Mouse (Mus musculus) cerebellum, postnatal 36 days (tissue): ENCODE measurements around the gene Dsn1.

ENCODE experiments used
- DNase-seq, 2 experiments: peaks; one replicate each; pipeline ENCODE4 v3.0.0; 2021 to 2022; ENCODE audit warnings: mixed read lengths in 2 of 2

The Dsn1 gene

DNA sequence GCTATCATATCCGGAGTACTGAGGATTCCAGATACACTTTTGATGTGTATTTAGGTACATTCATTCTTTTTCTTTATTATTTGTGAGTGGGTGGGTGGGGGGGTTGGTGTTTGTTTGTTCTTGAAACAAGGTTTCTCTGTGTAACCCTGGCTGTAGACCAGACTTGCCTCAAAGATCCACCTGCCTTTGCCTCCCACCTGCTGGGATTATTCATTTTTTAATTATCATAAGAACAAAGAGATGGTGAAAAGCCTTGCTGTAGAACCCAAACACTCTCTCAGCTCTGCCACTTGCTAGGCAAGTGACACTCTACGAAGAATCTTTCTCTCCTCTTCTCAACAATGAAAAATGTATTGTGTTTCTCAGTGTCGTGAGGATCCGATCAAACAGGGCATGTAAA is 12.3 kb upstream of the Dsn1 start:
- no peak for DNase-seq

DNA sequence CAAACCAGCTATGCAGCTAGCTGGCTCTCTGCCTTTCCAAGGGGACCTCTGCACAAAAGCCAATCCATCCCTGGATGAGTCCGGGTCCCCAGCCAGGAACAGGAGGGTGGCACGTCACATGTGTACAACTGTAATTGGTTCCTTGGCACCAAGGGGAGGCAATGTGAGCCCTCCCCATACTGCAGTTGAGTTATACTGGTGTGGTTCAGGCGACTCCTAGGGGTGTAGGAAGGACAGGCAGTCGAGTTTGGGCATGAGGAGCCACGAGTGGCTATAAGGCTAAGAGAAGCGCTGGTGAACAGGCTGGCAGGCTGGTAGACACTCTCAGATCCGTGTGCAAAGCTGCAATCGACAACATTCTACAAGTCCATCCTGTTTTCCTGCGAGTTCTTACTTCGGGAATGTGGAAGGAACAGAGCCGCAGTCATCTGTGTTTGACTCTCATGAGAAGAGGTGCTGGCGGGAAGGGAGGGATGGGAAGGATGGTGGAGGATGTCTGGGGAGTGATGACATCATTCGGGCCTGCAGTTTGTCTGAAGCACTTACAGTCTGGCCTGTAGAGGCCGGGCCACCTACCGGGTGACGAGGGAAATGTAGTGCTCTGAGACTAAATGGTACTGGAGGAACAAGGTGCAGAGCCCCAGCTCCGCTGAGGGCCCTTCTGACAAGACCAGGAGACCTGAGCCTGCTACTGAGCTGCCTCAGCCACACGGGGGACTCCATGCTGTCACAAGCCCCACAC is 9.7 kb upstream of the Dsn1 start:
- DNase-seq: no peak

DNA sequence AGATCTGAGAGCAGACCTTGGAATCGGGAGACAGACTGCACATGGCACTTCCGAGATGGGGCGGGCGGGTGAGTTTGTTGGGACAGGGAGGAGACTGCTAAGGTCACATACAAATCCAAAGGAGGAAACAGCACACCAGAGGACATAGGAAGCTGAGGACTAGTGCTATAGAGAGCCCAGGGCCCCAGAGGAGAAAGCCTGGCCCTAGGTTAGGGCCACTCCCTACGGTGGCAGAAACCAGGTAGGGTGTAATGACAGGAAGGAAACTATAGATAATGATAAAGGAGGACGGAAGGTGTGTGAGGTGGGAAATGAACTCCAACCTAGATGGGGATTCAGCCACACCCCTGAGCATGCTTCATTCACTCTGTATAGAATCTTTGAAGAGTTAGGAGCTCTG is 5.4 kb upstream of the Dsn1 start:
- DNase-seq: no peak

DNA sequence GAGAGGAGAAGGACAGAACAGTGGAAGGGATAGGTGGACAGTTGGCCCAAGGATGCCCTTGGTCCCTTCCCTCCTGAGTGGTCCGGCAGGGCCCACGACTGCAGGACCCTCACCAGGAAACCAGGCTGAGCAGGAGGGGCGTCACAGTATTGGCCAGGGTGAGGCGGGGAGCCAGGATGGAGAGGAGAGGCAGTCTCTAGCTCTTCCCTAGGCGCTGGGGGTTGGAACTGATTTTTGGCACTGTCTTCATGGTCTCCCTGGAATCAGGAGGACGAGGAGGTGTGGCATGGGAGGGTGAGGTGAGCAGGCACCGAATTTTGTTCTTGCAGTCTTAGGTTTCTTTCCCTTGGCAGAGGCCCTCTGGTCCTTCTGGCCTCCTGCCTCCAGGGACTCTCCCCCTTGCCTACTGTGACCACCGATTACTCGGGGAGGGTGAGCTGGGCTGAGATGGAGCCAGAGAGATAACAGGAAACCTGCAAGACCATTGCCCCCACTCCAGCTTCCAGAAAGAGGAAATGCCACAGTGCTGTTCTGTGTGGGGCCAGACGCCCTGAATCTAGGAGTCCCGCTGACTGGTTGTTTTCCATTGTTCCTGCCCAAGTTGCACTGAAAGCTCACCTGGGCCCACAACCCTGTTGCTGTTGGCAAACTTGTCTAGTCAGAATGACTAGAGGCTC is 3.8 kb upstream of the Dsn1 start:
- peak in 1 of 2 experiments; percentile 21 for DNase-seq

DNA sequence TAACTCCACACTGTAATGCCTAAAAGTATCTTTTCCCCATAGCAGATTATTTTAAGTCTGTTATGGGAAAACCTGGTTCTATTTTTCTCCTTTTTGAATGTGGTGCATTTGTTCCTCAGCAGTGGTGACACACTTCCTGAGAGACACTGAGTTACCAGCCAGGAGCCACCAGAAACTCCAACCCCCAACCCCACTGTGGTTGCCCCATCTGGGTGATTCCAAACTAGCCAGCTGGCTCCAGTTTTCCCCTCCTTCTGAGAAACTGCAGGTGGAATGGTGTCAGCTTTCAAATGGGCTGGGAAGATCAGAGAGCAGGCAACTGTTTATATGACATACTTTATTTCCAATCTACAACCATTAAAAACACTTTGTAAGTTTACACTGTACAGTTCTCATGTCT is 3.2 kb upstream of the Dsn1 start:
- peak in 1 of 2 experiments; percentile 7 for DNase-seq

DNA sequence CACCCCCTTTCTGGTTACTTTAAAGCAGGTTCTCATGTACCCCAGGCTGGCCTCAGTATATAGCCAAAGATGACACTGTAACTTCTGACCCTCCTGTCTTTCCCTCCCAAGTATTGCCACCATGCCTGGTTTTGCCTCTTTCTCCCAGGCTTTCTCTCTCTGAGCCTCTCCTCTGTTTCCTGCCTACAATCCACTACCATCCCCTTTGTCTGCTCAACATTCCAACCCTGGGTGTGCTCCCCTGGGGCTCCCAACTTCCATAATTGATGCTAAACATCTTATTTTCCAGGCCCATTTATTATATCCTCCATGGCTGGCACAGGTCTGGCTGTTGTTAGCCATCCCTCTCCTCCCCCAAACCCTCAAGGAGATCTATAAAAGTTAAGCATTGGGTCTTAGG is 1.6 kb upstream of the Dsn1 start:
- DNase-seq: peak in 1 of 2 experiments; percentile 2

DNA sequence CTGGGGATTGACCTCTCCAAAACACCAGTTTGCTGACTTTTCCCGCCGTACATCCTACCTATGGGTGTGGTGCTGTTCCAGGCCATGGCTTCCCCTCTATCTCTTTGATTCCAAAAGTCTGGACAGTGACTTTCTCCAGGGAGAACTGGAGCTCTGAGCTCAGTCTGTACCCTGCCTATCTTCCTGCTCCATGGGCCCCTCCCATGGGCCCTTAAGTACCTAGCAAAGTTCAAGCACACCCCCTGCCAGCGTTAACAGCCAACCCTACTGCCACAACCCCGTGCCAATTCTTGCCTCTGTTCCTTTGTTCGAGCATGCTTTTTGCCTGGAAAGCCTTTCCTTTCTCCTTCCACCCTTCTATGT is 261 bp upstream of the Dsn1 start:
- DNase-seq: no peak

DNA sequence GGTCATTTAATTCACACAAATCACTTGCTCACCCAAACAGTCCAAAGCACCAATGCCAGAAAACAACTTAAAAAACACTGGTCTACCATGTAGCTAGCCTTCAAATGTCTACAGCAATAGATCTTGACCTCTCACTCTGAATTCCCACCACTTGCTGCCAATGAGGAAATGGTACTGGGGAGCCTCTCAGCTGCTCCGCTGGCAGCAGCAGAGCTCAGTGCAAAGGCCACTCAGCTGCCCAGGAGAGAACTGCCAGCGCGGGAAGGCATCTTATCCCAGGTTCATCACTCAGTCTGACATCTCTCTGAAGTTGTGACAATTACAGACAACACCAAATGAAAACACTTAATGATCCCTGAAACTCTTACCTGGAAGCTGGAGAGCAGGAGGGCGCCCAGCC is 4.6 kb downstream of the Dsn1 start:
- DNase-seq: no peak

DNA sequence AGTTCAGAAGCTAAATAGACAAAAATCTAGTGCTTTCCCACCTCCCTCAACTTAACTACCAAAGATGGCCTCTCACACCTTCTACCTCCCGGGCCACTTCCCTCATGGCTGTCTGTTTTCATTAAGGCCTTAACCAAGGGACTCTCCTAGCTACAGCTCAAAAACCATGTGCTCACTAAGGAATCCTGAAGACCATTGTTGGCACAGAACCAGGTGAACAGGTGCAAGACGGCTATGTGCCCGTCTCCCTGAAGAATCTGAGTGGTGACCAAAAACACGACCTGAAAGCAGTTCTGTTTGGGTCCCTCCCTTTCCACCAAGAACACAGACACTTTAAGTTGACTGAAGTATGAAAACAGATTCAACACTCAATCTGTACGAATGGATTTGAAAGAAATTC is 8.7 kb downstream of the Dsn1 start:
- DNase-seq: peak; percentile 58 to 65

DNA sequence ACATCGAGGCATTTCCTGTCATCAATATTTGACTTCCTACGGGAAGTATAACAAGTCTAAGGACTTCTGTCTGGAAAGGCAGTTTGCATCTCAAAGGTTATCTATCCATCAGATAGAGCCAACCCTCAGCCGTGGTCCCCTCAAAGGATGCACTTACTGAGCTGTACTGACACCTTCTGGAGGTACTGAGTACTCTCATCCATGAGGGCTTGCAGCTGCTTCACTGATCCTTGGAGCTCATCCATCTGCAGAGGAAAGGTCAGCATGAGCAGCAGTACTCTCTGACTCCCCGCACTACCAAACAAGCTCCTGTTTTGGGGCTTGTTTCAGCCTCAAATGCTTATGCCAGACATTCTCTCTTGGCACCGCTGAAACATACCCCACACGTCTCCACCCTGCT is 10.4 kb downstream of the Dsn1 start:
- DNase-seq: peak; percentile 61 to 66

DNA sequence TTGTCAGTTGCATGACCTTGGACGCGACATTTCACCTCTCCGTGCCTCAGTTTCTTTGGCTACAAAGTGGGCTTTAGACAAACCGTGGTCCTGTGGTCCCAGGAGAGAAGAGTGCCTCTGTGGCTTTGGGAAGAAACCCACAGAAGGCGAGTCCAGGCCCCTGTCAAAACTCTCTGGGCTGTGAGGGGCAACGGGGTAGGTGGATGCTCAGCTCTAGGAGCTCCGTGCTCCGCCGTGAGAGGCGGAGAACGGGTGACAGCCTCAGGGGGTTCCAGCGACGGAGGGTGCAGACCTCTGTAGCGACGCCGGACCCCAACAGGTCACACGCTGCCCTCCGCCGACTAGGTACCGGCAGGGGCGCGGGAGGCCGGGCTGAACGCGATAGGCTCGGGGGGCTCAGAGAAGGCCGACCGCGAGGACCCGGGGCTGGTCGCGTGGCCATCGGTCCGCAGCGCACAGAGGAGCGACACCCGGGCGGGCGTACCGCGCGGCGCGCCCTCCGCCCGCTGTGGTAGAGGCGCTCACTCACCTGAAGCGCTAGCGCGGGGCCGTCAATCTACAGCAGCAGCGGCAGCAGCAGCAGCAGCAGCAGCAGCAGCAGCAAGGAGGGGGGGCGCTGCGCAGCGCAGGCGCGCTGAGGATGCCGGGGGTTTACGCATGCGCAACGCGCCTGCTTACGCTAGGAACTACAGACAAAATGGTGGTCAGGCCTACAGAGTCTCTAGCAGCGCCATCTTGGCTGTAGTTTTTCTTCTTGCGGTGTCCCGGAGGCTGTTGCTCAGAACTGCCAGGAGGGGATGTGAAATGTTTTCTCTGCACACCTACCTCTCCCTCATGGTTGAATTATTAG is 15.3 kb downstream of the Dsn1 start, which contains the start of gene Ndrg3:
TSS of gene Ndrg3 (minus strand) at position 587 of the 850 bp plus-strand sequence.
- peak; percentile 97 to 98 for DNase-seq

DNA sequence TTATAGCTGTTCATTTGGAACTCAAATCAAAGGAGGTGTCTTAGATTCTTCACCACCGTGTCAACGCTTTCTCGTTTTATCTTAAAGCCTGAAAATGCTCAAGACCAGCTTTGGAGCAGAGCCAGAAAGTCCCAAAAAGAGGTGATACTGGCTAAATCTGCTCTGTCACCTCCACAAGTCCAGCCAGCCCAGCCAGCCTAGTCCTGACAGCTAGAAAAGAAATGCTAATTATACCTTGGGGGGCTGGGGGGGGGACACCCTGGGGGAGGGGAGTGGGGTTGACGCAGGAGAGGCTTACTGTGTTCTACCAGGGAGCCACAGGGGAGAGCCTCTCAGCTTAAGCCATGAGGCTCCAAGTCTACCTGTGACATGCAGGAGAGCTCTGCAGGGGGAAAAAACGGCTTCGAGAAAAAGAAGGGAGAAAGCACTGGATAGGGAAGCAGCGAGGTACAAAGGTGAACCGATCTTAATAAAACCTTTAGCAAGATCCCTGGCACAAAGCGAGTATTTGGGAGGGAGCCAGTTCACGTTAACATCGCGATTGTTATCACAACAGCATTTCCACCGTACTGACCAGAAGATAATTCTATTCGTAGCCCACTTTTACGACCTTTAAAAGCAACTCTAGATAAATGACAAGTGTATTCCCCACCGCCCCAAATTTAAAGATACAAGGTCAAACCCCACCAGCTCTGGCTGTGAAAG is 16.1 kb downstream of the Dsn1 start:
- DNase-seq: peak in 1 of 2 experiments; percentile 43

DNA sequence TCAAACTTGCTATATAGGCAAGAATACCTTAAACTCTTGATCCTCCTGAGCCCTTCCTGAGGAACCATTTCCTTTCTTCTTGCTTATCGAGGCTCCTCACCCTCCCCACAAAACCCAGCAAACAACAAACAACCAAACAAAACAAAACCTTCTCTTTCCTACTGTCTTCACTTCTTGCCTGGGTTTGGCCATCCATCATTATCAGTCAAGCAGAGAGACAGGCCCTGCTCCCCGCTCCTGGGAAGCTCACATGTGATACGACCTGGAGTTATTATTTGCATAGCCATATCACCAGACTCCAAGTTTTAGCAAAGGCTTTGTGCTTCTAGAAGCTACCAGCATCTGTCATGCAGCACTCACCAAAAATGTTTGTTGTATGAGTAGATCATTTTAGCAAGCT is 19.6 kb downstream of the Dsn1 start:
- DNase-seq: no peak

DNA sequence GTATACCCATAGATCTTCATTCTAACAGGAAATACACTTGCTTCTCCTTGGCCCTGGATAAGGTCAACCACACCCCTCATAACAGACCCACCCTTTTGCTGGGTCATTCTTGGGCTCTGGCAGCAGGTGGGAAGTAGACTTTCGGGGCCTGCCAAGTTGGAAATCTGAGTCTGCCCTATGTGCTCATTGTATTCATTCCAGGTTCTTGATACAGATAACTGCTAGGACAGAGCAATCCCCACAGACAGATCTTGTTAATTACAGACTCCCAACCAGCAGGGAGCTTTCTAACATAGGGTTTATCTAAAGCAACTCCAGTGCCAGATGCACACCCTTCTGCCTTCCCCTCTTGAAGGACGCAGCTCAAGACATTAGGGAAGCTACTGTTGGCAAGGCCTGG is 24.1 kb downstream of the Dsn1 start:
- peak in 1 of 2 experiments; percentile 44 for DNase-seq

DNA sequence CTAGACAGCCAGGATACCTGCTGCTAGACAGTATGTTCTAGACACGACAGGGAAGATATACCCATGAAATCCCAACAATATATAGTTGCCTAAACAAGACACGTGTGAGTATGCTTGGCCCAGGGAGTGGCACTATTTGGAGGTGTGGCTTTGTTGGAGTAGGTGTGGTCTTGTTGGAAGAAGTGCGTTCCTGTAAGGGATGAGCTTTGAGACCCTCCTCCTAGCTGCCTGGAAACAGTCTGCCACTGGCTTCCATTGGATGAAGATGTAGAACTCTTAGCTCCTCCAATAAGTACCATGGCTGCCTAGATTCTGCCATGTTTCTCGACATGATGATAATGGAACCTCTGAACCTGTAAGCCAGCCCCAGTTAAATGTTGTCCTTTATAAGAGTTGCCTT is 25.7 kb downstream of the Dsn1 start:
- DNase-seq: no peak

DNA sequence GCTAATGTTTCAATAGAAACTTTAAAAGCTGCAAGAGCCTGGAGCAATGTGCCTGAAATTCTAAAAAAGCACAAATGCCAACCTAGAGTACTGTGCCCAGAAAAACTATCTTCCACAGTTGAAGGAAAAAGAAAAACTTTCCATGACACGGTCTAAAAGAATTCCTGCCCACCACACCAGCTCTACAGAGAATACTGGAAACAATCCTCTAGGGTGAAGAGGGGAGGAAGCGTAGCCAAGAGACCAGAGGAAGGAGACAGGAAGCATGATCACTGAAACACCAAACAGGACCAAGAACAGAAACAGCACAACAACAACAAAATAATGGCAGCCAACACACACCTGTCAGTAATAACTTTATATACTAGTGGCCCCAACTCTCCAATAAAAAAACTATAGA is 26.9 kb downstream of the Dsn1 start:
- no peak for DNase-seq

DNA sequence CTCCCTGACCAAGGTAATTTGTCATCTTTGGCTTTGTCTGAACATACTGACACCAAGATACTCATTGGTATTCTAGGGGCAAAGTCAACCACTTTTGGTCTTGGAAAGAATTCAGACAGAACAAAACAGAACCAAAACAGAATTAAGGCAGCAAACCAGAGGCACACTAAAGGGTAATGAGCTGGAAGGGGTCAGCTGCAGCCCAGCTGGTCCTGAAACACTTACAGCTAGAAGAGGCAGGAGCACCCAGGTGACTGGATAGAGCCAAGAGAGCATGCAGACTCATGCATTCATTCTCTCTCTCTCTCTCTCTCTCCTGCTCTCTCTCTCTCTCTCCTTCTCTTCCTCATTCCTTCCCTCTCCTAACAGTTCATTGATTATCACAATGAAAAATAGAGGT is 30.2 kb downstream of the Dsn1 start:
- no peak for DNase-seq

DNA sequence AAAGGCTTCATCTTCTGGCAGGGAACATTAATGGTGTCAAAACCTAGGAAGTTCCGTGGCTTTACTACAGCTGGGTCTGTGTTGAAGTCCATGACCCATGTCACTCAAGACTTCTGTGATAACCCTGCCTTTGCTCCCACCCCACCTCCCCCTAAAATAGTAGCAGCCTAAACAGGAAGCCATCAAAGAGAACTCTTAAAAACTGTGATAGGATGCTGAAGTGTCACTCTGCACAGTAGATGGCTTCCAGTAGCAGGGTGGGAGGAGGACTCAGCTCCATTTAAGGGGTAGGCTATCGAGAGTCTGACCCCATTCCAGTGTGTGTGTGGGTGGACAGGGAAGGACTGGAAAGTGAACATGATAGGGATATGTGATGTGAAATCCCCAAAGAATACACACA is 32.0 kb downstream of the Dsn1 start:
- DNase-seq: no peak

DNA sequence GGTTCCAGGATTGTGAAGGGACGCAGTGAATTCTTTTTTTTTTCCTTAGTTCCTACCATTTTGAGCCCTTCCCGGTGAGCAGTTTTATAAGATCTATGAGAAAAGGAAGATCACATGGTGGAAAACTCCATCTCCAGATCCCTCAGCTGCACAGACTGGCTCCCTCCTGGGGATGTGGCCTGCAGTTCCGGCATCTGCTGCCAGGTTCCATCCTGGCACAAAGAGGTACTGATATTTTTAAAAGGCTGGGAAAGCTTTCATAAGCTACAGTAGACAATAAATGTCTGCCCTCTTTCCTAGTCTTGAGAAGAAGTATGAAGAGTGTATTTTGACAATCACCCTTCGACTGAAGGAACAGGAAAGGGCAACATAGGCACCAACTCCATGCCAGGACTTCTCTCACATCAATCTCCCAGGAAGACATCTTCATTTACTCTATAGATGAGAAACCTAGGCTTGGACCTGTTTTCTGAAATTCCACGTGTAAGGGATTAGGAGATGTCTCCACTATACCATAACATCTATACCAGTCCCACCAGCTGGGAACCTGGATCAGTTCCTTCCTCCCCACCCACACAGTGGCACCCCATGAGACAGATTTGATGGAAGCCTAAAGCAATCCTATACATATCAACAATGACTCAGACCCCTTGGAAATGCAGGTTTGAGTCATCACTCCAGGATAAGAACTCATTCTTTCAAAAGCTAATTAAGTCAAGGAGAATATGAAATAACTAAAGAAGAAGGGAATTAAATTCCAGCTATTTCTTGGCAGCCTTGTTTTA is 33.4 kb downstream of the Dsn1 start:
- DNase-seq: peak; percentile 73 to 75

DNA sequence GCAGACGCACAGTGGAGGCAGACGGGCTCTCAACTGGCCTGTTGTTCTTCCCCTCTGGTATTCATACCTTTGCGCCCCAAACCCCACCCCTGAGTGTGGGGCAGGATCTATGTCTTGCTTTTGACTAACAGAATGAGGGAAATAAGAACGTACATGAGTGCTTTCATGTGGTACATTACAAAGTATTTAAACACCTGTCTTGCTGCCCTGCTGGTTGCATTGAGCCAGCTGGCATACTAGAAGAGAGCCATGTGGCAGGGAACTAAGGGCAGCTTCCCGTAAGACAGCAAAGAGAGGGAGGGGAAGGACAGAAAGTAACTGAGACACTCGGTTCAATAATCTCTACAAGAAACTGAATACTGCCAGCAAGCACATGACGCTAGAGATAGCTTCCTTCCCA is 36.7 kb downstream of the Dsn1 start:
- no peak for DNase-seq

DNA sequence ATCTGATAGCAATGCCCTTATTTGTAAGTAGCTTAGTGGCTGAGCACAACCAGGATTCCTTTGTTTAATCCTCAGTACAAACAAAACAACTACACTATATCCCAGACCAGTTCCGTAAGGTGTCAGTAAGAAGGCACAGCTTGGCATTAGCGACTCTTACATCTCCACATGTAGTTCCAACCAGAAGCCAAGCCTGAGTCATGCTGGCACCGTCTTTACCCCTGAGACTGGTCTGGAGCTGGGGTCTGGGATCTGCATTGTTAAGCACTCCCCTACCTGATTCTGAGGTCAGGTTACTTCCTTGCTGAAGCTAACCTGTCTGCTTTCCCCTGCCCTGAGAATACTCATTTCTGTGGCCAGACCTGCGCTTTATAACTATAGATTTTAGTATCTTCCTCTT is 38.5 kb downstream of the Dsn1 start:
- no peak for DNase-seq

DNA sequence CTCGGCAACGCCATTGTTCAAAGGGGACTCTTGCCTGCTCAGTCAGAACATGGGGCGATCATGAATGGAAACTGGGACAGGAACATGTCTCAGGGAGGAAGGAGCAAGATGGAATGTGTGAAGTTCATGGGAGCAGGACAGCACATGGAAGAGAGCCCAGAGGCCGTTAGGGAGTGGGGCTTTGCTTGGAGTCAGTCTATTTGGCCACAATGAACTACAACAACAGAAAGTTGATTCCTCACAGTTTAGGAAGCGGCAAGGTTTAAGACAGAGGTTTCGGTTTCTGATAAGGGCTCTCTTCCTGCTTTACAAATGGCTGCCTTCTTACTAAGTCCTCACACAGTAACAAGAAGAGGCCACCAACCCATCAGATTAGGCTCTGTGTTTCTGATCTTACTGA is 39.6 kb downstream of the Dsn1 start:
- DNase-seq: no peak
